Mouse (Mus musculus) heart, postnatal 14 days (tissue): ENCODE measurements at regions not wholly inside any gene's neighbourhood (a gene's known extent, or its start where the extent isn't known, plus 50 kb on each side); places are given as distances from the start of the nearest gene placed in this dataset.

Experiments
- DNase-seq, 2 experiments: peaks; one replicate each; pipeline ENCODE4 v3.0.0; 2021 to 2022
- intact Hi-C: fragments of 180-260 bp; cut with DNase I; formaldehyde crosslinking; loops from one replicate; pipeline ENCODE4 v1.15.1; 2025

DNA sequence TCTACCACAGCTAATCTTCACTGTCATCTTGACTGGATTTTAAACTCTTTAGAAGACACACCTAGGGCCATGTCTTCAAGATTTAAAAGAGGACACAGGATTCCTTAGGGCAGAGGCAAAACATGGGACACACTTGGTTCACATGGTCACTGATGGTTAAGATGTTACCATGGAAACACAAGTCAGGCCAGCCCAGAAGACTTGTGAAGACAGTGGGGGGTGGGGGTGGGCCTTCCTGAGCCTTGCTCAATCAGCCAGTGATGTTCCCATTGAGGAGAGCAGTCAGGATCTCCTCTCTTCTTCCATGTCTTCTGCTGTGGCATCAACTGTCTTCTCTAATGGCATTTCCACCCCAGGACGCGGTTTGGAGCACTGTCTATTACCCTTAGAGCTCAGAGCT is 60.5 kb upstream of the Shb start:
- intact Hi-C loops, result no loop called here
- DNase-seq, result no peak

DNA sequence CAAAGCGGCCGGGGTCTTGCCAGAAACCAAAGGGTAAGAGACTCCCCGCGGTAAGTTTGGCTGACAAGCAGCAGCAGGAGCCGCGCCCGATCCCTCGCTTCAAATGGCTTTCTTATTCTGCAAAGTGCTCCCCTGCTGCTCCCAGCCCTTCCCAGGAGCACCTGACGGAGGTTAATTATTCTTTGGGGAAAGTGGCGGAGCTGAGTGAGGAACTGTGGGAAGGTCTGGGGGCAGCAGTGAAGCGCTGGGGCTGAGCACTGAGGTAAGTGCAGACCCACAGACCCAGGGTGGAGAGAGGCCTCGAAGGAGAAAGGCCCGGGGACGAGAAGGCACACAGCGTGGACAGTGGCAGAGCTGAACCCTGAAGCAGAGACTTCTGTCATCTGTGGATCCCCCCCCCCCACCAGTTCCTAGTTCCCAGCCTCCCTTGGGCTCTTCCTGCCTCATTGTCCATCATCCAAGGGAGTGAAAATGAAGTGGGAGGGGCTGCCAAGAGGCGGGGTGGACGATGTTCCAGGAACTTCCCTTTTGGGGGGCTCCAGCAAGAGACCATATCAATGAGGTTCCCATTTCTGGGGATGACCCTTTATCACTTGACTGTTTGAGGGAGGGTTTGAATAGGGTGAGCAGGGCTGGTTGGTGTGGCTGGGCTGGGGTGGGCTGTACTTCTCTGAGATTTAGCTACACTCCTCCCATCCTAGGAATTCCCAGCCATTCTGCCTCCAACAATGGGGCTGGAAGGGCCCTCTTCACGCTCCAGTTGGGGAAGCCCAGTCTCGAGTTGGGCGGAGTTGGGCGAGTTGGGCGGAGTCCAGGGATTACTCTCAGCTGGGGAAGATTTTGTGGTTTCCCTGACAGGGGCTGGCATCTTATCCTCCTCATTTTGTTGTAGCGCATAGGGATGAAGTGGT is 59.4 kb upstream of the Shb start:
- no peak for DNase-seq
- intact Hi-C loops, result no loop called here

DNA sequence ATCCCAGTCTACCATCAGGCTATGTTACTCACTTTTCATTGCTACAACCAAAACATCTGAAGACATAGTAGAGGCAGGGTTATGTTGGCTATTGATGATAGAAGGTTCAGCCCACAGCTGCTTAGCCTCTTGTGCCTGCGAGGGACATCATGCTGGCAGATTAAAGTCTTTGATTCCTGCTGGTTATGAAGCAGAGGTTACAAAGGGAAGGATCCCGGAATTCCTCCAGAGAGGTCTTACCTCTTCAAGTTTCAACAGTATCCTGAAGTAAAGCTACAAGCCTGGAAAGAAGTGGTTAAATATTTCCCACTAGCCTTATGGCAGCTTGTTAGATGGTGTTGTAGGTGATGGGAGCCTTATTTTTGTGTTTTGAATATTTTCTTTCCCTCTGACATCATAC is 58.6 kb upstream of the Shb start:
- DNase-seq, result no peak
- intact Hi-C loops, result no loop called here

DNA sequence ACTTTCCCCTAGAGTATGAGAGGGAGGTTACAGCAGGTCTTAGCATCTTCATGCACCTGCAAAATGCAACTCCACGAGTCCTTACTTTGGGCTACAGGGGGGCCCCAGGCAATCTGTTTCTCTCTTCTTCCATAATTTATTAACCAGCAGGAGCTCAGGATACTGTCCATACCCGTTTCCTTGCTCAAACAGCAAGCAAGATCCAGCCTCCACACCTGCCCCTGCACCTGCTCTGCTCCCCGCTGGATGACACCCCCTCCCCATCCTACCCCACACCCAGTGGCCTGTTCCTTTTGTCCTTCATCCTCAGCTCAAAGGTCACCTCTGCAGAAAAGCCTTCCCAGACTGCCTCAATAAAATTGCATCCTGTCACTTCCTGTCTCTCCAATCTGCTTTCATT is 56.1 kb upstream of the Shb start:
- intact Hi-C loops, result no loop called here
- DNase-seq, result no peak

DNA sequence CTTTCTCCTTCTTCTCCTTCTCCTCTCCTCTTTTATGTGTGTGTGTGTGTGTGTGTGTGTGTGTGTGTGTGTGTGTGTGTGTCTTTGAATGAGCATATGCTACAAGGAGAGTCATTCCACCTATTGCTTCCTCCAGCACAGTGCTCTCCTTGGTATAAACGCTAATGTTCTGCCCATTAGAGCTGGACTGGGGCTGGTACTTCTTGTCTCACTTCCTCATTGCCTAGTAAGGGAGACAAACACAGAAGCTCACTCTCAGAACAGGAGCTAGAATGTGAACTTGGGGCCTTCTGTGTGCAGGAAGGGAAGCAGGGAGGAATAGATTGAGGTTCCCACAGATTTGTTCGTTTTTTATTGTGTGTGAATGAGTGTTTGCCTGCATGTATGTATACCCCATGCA is 54.9 kb upstream of the Shb start:
- intact Hi-C loops, result no loop called here
- DNase-seq, result no peak

DNA sequence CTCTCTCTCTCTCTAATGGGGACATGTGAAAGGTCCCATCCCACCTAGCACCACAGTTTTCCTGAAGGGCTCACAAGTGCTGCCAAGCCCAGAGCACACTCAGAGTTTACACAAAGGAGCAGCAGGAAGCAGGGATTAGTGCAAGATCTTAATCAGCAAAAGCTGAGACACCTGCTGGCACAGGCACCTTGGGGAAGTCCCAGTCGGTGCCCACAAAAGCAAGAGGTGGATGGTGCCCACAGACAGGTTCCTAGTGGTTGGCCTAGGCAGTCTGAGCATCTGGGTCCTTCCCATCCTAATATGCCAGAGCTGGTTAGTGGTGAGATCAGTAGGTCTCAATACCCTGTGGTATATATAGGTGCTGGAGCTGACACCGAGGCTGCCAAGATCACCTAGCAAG is 54.0 kb upstream of the Shb start:
- no peak for DNase-seq
- intact Hi-C loops, result no loop called here

DNA sequence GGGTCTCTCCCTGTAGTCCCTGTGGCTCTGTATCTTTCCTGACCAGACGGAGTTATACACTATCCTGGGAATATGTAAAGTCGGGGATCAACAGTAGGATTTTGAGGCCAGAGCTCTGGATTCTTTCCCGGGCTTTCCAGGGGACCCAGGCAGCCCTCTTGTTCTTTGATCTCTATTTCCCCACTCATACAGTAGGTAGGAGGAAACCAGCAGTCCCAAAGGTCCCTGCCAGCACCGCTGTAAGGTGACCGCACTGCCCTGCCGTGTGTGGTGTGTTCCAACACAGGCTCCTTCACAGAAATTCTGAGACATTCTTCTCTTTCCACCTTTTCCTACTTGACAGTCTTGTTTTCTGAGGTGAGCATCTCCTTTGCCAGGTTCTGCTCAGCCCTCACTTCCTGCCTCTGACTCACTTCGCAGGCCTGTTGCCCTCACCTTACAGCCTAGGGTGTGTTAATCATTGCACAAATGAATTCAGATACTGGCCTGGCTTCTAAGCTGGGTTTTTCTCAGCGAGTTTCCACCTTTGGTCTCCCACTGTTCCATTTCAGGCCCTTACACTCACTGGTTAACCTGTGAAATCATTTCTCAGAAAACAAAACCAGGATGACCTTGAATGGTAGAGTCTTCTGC is 53.0 kb upstream of the Shb start:
- intact Hi-C loops, result no loop called here
- DNase-seq, result no peak

DNA sequence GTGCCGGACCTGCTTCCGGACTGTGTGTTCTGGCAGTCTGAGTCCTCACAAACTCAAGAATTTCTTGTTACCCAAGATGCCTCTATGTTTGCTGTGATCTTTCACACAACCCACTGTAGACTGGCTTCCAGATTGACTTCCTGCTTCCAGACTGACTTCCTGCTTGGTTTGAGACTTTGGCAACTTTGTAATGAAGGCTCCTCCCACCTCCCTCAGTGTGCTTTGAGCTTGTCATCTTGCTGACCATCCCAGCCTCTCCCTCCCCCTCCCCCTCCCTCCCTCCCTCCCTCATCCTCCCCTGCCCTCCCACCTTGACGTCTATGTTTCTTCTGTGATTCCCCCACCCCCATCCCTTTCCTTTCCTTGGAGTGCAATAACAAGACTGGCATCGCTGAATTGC is 51.7 kb upstream of the Shb start:
- DNase-seq, result no peak
- intact Hi-C loops, result no loop called here

DNA sequence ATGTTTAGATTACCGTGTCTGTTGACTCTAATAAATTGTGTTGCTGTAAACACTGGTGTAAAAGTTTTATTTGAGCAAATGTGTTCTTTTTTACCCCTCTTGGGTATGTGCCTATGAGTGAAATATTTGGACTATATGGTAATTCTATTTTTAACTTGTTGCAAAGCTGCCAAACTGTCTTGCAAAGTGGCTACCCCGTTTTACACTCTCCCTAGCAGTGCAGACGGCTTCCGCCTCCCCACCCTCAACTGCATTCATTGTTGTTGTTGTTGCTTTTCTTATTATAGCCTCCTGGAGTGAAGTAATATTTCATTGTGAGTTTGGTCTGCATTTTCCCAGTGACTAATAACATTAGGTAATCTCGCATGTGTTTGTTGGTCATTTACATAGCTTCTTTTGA is 50.2 kb upstream of the Shb start:
- DNase-seq, result no peak
- intact Hi-C loops, result no loop called here
